Mouse (Mus musculus) liver, embryonic 14 days (tissue): ENCODE data around the gene Vegfb. TPM values are rescaled to one million over a fixed set of nuclear protein-coding genes. Genes with fewer than 3 reads are reported as not detected.

Experiments
- polyA plus RNA-seq: library from polyadenylated mRNA; depleted of rRNA; stranded (reverse); fragments of >200 nt; gene quantifications from 2 replicates; pipeline ENCODE4 v1.2.3, GENCODE M21; 2012; rRNA removed

Gene Vegfb
- 5.9 and 8.0 TPM in 2 replicates for polyA plus RNA-seq

DNA sequence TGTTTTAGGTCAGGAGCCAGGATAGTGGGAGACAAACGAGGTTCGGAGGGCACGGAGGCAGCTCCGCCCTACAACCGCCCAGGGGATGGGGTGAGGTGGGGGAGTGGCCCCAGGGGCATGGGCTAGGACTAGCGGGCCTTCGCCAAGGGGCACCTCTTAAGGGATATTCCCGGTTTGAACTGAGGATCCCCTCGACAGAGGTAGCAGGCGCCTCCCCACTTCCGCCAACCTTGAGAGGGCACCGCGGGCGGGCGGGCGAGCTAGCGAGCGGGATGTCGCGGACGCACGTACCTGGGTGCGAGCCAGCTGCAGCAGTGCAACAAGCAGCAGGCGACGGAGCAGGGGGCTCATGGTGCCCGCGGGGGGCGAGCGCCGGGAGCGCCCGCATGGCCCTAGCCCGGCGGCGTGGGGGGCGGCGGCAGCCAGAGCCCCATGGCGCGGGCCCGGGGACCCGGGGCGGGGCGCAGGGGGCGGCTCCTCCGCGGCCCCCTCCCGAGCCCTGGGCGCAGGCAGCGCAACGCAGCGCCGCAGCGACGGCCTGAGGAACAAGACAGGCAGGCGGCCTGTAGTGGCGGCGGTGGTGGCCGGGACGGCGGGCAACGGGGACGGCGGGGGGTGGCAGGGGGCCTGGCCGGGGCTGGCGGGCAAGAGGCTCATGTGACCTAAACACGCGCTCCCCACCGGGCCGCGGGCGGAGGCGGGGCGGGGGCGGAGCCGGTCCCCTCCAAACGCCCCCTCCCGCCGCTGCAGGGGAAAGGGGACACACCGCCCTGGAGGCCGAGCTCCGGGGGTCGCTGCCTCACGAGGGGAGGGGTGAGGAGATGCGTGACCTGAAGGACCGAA, at the start of gene Vegfb:
Vegfb (minus strand) TSS at position 591 of the 843 bp plus-strand sequence.

DNA sequence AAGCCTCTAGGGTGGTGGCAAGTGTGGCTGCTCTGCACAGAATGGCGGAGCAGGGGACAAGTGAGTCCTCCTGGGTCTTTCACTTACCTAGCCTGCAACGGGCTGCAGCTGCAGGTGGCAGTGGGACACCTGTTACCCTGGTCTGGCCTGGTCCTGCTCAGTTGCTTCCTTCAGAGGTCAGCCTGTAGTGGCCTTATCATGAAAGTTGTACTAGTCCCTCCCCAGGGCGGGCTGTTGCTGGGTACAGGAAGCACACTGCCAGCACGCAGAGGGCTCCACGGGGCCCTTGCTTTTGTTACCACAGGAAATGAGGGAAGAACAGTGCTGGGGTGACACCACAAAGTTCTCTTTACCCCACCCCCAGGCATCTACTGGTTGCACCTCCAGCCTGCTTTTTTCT, 31.7 kb upstream of the Vegfb start, which contains the start of gene Fermt3:
Fermt3 (minus strand) TSS at position 279 of the 400 bp plus-strand sequence.

DNA sequence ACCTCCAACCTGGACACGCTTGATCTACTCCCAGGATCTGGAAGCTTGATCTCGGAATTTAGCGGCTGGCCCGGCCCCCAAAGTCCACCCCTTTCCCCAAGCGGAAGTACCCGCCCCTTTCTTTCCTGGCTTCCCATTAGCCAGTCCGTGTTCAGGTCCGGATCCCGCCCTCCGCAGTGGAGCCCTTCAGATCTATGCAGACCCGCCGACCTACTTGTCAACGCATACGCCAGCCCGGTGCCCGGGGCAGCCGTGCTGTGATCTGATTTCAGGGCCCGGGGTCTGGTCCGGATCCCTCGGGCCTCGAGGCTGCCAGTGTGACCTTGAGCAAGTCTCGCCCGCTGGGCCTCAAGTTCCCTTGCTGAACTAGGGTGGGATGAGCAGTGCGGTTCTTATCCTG, 8.6 kb upstream of the Vegfb start, which contains the start of the genes Nudt22 and Trpt1:
Nudt22 (minus strand) TSS at position 112 of the 400 bp plus-strand sequence.
Trpt1 (plus strand) TSS at position 126 of the 400 bp plus-strand sequence.

DNA sequence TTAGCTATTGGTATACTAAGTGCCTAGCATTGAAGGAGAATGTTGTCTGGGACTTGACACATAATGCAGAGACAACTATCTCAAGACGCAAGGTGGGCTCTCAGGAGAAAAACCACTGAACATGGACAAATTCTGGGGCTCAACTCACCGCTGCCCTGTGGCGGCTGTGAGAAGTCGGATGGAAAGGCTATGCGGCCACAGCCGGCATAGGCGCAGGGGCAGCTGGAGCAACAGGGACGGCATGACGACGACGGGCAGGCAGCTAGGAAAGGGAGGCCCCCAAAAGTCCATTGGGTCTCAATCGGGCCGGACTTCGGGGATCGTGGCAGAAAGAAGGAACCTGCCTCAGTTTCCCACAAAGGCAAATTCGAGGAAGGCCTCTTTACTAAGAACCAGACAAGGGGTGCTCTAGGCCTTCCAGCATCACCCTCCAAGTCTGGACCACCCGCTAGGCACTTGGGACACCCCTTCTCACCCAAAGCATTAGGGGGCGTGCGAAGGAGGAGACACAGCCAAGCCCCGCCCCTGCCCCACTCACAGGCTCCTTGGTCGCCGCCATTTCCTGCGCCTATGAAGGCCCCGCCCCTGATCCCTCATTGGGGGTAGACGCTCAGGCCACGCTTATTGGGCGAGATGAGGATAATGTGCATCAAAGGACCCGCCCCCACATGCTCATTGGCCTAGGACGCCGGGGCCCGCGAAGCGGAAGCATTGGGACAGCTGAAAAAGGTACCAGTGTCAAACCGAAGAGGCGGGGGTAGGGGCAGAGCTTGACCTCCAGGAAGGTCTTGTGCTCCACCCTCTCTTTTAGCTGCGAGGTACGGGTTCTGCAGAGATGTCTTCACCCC, 4.8 kb upstream of the Vegfb start, which contains the start of gene Dnajc4:
Dnajc4 (minus strand) TSS at position 562 of the 848 bp plus-strand sequence.

DNA sequence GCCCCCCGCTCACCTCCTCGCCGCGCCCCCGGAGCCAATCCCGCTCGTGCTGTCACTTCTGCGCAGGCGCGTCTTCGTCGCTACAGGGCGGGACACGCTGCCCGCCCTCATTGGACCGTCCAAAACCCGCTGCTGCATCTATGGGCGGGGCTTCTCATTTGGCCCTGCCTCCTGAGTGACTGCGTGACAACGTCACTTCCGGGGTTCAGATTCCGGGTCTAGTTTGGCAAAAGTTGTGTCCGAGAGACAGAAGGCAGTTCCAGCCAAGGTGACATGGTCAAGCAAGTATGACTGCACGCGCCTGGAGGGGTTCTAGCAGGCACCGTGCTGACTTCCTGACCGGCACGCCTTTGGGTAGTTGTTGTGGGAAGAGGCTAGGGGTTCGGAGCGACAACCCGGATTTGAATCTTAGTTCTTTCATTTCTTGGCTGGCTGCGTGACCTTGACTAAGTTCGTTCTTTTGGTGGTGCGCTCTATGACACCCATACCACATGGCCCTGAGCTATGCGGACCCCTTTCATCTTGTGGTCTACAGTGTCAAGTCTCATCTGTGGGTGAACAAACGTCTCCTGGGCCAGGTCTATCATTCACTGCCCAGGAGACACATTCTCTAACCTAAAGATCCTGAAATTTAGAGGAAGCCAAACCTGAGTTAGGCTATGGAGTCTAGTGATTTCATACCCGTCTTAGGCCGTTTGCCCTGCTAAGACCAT, 6.9 kb downstream of the Vegfb start, which contains the start of gene Fkbp2:
Fkbp2 (minus strand) TSS at position 121 of the 713 bp plus-strand sequence.

DNA sequence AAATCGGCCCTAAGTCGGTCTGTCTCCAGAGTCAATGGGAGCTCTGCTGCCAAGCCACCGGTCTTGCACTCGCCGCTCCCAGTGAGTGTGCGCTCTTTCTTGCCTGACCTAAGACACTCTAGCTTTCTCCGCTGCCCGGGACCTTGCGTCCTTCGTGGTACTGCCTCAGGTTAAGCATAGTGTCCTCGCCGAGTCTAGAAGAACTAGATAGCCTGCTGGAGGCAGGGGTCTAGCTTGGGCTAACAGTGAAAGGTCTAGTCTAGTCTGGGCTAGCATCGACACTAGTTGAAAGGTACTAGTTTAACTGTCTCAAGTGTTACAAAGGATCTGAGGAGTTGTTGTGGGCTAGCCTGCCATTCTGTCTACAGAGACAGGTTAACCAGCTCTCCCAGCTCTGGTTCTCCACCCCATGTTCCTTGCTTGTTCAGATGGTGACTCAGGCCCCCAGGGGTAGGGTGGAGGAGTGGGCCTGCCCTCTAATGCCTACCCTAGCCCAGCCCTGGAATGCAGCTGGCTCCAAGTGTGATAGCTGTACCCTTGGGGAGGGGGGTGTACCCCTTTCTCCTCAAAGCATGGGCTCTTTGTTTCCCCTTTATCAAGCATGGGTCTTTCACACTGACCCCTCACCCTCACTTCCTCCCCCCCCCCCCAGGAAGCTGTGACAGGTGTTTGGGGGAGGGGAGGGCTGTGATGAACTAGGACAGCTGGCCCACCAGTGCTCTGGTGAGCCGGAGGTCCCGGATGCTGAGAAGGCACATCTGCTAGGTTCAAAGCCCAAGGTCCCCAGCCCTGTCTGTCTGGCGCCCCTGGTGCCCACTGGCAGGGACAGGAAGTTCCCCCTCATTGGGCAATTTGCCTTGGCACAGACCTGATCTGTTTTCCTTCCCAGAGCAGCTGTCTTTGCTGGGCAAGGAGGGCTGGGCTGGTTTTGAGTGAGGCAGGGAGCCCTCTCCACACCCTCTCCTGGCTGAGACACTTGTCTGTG, 11.6 kb downstream of the Vegfb start, which contains the start of gene Plcb3:
Plcb3 (minus strand) TSS at position 934 of the 985 bp plus-strand sequence.

DNA sequence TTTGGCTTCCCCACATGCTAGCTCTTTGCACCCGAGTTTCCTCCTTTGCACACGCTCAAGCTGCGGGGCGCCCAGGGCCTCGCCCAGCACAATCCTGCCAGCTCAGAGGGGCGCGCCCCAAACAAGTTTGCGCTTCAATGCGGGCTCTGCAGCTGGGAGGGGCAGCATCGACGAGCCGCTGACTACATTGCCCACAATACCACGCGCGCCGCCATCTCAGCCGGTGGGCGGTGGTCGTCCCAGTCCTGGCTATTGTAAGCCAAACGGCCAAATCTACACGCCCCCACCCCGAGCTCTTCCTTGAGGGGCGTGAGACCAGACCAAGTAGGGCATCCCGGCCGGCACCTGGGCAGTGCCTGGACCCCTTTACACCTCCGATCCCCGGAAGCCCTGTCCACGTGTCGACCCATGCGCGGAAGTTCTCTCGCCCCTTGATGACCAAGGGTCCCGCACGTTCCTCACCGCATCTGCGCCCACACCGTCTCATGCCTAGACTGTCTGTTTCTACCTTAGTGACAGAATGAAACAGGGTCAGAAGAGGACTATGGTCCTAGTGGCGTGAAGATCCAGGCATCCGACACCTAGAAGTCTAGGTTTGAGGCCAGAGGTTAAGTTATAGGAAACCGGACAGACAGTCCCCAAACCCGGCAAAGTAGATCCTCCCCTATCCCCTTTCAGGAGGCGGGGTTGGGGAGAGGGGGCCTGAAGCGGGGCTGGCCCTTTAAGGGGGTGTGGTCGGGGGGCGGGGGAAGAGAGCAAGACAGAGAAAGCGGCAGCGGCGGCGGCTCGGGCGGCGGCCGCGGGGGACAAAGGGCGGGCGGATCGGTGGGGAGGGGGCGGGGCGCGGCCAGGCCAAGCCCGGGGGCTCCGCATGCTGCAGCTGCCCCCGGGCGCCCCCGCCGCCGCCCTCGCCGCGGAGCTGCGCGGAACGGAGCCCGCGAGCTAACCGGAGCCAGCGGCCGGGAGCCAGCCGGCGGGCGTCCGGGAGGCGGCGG, 12.9 kb downstream of the Vegfb start, which contains the start of gene Ppp1r14b:
Ppp1r14b (plus strand) TSS at position 758 of the 995 bp plus-strand sequence.

DNA sequence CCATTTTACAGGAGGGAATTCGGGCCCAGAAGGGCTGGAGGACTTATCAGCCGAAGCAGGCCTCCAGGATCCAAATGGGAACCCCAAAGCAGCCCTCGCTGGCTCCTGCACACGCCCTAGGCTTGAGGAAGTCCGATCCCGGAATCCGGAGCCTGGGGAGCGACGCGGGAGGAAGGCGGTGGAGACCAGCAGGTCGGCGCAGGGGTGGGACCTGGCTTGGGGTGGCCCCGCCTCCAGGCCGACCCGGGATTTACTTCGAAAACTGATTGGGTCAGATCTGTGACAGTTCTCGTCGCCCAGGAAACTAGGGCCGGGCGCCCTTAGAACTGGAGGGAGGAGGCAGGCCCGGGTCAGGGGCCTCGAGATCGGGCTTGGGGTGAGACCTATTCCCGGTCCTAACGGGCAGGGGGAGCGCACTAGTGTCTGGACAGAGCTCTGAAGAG, 45.2 kb downstream of the Vegfb start, which contains the start of gene Gpr137:
Gpr137 (minus strand) TSS at position 232 of the 443 bp plus-strand sequence.

DNA sequence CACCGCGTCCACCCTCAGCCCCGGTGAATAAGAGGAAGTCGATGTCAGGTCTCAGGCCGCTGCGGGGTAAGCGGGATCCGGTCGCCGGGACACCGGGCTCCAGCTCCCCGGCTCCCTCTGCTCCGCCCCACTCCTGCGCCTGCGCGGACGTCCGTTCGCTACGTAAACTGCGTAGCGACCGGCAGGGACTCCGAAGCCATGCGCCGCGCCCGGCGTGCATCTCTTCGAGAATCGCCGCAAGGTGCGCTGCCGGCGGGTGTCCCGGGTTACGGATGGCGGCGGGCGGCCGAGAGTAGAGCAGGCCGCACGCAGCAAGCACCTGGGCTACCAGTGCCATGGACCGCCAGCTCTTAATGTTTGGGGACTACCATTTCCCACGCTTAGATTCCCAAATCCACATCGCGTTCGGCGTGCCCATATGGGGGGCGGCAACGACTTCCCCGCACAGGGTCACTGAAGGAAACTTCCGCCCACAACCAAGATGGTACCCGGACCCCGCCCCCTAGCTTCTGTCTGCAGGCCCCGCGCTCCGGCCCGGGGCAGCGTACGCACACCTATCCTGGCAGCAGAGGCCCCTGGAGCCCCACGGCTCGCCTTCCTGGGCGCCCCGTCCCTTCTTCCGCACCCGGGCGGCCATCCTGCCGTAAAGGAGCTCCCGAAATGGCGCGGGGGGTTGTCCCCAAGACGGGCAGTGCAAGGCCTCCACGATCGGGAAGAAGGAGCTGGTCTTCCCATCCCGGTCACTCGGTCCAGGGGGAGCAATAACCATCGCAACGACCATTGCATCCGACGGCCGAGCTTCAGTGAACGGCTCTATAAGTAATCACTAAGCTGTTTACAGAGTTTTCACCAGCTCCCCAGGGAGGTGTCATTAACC, 45.8 kb downstream of the Vegfb start, which contains the start of gene Bad:
Bad (plus strand) TSS at position 490 of the 877 bp plus-strand sequence.

DNA sequence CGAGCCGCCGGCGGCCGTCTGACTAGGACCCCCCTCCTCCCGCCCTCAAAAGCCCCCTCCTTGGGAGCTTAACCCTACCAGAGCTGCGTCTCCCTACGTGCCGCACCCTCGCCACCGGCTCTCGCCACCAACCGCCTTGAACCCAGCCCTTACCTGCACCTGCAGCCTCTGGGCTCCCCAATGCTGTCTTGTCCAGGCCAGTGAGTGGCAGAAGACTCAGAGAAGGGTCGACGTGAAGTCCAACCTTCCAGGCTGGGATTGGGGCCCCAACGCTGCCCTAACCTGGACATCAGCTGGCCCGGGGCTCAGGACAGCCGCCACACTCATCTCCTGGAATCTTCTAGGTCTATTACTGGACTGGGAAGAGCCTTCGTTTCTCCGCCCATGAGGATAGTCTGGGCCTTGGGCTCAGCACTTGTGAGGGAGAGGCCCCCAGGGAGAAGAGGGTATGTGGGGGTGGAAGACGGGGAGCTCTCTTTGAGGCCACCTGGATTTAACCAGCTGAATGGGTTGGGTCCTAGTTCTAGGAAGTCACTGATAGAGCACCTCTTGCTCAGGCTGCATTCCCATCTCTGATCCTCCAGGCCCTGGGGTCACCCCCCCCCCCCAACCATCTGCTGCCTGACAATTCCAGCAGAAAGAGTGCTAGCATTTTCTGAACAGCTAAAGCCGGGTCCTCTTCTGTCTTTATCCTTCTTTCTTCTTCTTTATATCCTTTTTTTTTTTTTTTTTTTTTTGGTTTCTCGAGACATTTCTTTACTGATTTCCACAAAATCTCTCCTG, 53.1 kb downstream of the Vegfb start, which contains the start of gene Kcnk4:
Kcnk4 (minus strand) TSS at position 321 of the 783 bp plus-strand sequence.

Other genes starting within 250 kb of the Vegfb start
- gene Rps6ka4, start 147.0 kb downstream of the Vegfb start, polyA plus RNA-seq: 3.1 and 3.2 TPM in 2 replicates
- 1.9 and 3.2 TPM in 2 replicates for gene Ccdc88b, start 129.4 kb downstream of the Vegfb start, polyA plus RNA-seq
- gene Trmt112, start 78.0 kb downstream of the Vegfb start, polyA plus RNA-seq: 65.8 and 73.0 TPM in 2 replicates
- 60.2 and 66.5 TPM in 2 replicates for gene Prdx5, start 77.5 kb downstream of the Vegfb start, polyA plus RNA-seq
- 5.8 and 6.3 TPM in 2 replicates for gene Esrra, start 65.8 kb downstream of the Vegfb start, polyA plus RNA-seq
- gene Catsperz, start 62.3 kb downstream of the Vegfb start, polyA plus RNA-seq: 0.17 and 0.29 TPM in 2 replicates
- 0.02 TPM in 1 of 2 replicates, not detected in the other for gene Kcnk4, start 53.1 kb downstream of the Vegfb start, polyA plus RNA-seq
- 22.4 and 24.1 TPM in 2 replicates for gene Bad, start 45.8 kb downstream of the Vegfb start, polyA plus RNA-seq
- gene Gpr137, start 45.2 kb downstream of the Vegfb start, polyA plus RNA-seq: 5.3 and 5.7 TPM in 2 replicates
- gene Ppp1r14b, start 12.7 kb downstream of the Vegfb start, polyA plus RNA-seq: 68.9 and 77.1 TPM in 2 replicates
- 7.1 and 7.7 TPM in 2 replicates for gene Plcb3, start 11.2 kb downstream of the Vegfb start, polyA plus RNA-seq
- 52.6 and 54.0 TPM in 2 replicates for gene Fkbp2, start 7.2 kb downstream of the Vegfb start, polyA plus RNA-seq
- gene Dnajc4, start 4.9 kb upstream of the Vegfb start, polyA plus RNA-seq: 7.8 and 8.6 TPM in 2 replicates
- 5.8 and 6.5 TPM in 2 replicates for gene Nudt22, start 8.5 kb upstream of the Vegfb start, polyA plus RNA-seq
- 1.7 and 1.9 TPM in 2 replicates for gene Trpt1, start 8.5 kb upstream of the Vegfb start, polyA plus RNA-seq
- 51.7 and 61.6 TPM in 2 replicates for gene Fermt3, start 31.8 kb upstream of the Vegfb start, polyA plus RNA-seq
- 90.9 and 96.6 TPM in 2 replicates for gene Stip1, start 52.3 kb upstream of the Vegfb start, polyA plus RNA-seq
- 3.9 and 4.1 TPM in 2 replicates for gene Macrod1, start 69.2 kb upstream of the Vegfb start, polyA plus RNA-seq
- 0.01 and 0.03 TPM in 2 replicates for gene Flrt1, start 118.1 kb upstream of the Vegfb start, polyA plus RNA-seq
- gene Otub1, start 218.7 kb upstream of the Vegfb start, polyA plus RNA-seq: 29.6 and 35.9 TPM in 2 replicates
- gene Cox8a, start 230.0 kb upstream of the Vegfb start, polyA plus RNA-seq: 256 and 259 TPM in 2 replicates